Mouse (Mus musculus) stomach, embryonic 16.5 days (tissue): ENCODE results near the gene Prelp. TPM values are rescaled to one million over a fixed set of nuclear protein-coding genes. Genes with fewer than 3 reads are reported as not detected.

Experiments
- ATAC-seq: fragments of 200-750 bp; cut with Nextera tagmentation; 2 replicates; pipeline ENCODE4 v1.8.0; 2017; ENCODE audit warnings: moderate number of reproducible peaks, moderate TSS enrichment; ENCODE audit not compliant: insufficient read depth, low FRiP score
- H3K27ac ChIP-seq: fragments of 300-500 bp; sonication (generic); 2 replicates; pipeline ENCODE4 v1.5.1; 2014; ENCODE audit warnings: low read length
- H3K27me3 ChIP-seq: fragments of 300-500 bp; sonication (generic); 2 replicates; pipeline ENCODE4 v1.6.1; 2014; ENCODE audit warnings: low read length, control low read depth, mixed read lengths; ENCODE audit not compliant: control insufficient read depth, insufficient read depth
- H3K36me3 ChIP-seq: fragments of 300-500 bp; sonication (generic); 2 replicates; pipeline ENCODE4 v1.6.1; 2014; ENCODE audit warnings: low read length; ENCODE audit not compliant: control insufficient read depth, insufficient read depth
- H3K4me1 ChIP-seq: fragments of 300-500 bp; sonication (generic); 2 replicates; pipeline ENCODE4 v1.6.1; 2014; ENCODE audit warnings: low read length, control low read depth, mixed read lengths; ENCODE audit not compliant: control insufficient read depth, insufficient read depth
- H3K4me2 ChIP-seq: fragments of 300-500 bp; sonication (generic); 2 replicates; pipeline ENCODE4 v1.6.1; 2014; ENCODE audit warnings: low read depth, low read length, mixed read lengths
- H3K4me3 ChIP-seq: fragments of 300-500 bp; sonication (generic); replicated peaks from 2 replicates; pipeline ENCODE4 v1.5.1; 2014; ENCODE audit warnings: mild to moderate bottlenecking, low read length
- H3K9ac ChIP-seq: fragments of 300-500 bp; sonication (generic); 2 replicates; pipeline ENCODE4 v1.6.1; 2014; ENCODE audit warnings: low read length
- H3K9me3 ChIP-seq: fragments of 300-500 bp; sonication (generic); replicated peaks from 2 replicates; pipeline ENCODE4 v1.6.1; 2016; ENCODE audit warnings: low read length, control low read depth; ENCODE audit not compliant: control insufficient read depth
- WGBS: fragments of 180-500 bp; shearing (Covaris S2); extraction: QIAGEN DNeasy Blood & Tissue Kit; methylation state at CpG from one replicate; pipeline ENCODE4 v1.1.7; 2014; 5-methylcytosine and 5-hydroxymethylcytosine counted together
- polyA plus RNA-seq: library from polyadenylated mRNA; unstranded; fragments of >200 nt; fragmentation: Nextera tagmentation; extraction: Ambion mirVana; gene quantifications from 2 replicates; pipeline ENCODE4 v1.2.1, GENCODE M21; 2015

The Prelp gene
- polyA plus RNA-seq, 1 experiment from 2014 or later, result 3.5 TPM

GRCm38 (mm10) chr1:133961281-133962134 lies 40.3 kb upstream of the Prelp start:
- H3K4me1 ChIP-seq, result peaks cover 34% of the 10 kb centered on the region
- peak overlapping the region; percentile 62 for H3K27ac ChIP-seq
- H3K27me3 ChIP-seq, result no peaks in the 10 kb centered on the region
- ATAC-seq, result peak; percentile 81
- H3K9ac ChIP-seq, result peak overlapping the region; percentile 52; the same call in 1 of the 2 replicates
- 21% methylated on average over 18 of the region's 18 CpGs for WGBS
- H3K4me3 ChIP-seq, result no peak overlapping the region
- no peak overlapping the region for H3K4me2 ChIP-seq
- H3K36me3 ChIP-seq, result no peaks in the 10 kb centered on the region
- no peaks in the 10 kb centered on the region for H3K9me3 ChIP-seq

- no peak overlapping the region for H3K4me3 ChIP-seq
- H3K9me3 ChIP-seq, result no peaks in the 10 kb centered on the region
- H3K36me3 ChIP-seq, result no peaks in the 10 kb centered on the region
- H3K4me2 ChIP-seq, result no peak overlapping the region
- no peaks in the 10 kb centered on the region for H3K27me3 ChIP-seq
- peak; percentile 34; the same call in 1 of the 2 replicates for ATAC-seq
- 56% methylated on average over 5 of the region's 5 CpGs for WGBS
- H3K27ac ChIP-seq, result peak overlapping the region; percentile 65
- peaks cover 24% of the 10 kb centered on the region for H3K4me1 ChIP-seq
- H3K9ac ChIP-seq, result no peak overlapping the region
These were observed 38.3 kb upstream of the Prelp start for GRCm38 (mm10) chr1:133959521-133959920.

- H3K27ac ChIP-seq, result no peak overlapping the region
- peaks cover 11% of the 10 kb centered on the region for H3K4me1 ChIP-seq
- 50% methylated on average over 2 of the region's 2 CpGs for WGBS
- H3K9me3 ChIP-seq, result no peaks in the 10 kb centered on the region
- no peaks in the 10 kb centered on the region for H3K27me3 ChIP-seq
- no peak for ATAC-seq
- H3K36me3 ChIP-seq, result no peaks in the 10 kb centered on the region
- H3K4me3 ChIP-seq, result no peak overlapping the region
- no peak overlapping the region for H3K9ac ChIP-seq
- H3K4me2 ChIP-seq, result no peak overlapping the region
These were observed 32.8 kb upstream of the Prelp start for GRCm38 (mm10) chr1:133954009-133954408.

GRCm38 (mm10) chr1:133953261-133953742 lies 32.1 kb upstream of the Prelp start:
- Histone ChIP-seq H3K27me3 (no peaks in the 10 kb centered on the region), H3K27ac (no peak overlapping the region), H3K4me2 (no peak overlapping the region), H3K9me3 (no peaks in the 10 kb centered on the region), H3K9ac (no peak overlapping the region), H3K4me1 (peaks cover 10% of the 10 kb centered on the region), H3K4me3 (no peak overlapping the region), H3K36me3 (no peaks in the 10 kb centered on the region)
- no peak for ATAC-seq
- WGBS, result 53% methylated on average over 9 of the region's 9 CpGs

- WGBS, result 60% methylated on average over 6 of the region's 6 CpGs
- H3K36me3 ChIP-seq, result no peaks in the 10 kb centered on the region
These were observed 30.4 kb upstream of the Prelp start for GRCm38 (mm10) chr1:133951598-133951997.

GRCm38 (mm10) chr1:133950061-133950782 lies 29.0 kb upstream of the Prelp start:
- H3K27ac ChIP-seq, result no peak overlapping the region
- H3K36me3 ChIP-seq, result no peaks in the 10 kb centered on the region
- H3K9ac ChIP-seq, result no peak overlapping the region
- no peak overlapping the region for H3K4me3 ChIP-seq
- H3K4me1 ChIP-seq, result peaks cover 10% of the 10 kb centered on the region
- H3K9me3 ChIP-seq, result no peaks in the 10 kb centered on the region
- no peak overlapping the region for H3K4me2 ChIP-seq
- 37% methylated on average over 7 of the region's 7 CpGs for WGBS
- no peaks in the 10 kb centered on the region for H3K27me3 ChIP-seq
- peak; percentile 40; the same call in 1 of the 2 replicates for ATAC-seq

More at GRCm38 (mm10) chr1:133951598-133951997, 30.4 kb upstream of the Prelp start:
- H3K4me2 ChIP-seq, result no peak overlapping the region
- H3K27me3 ChIP-seq, result no peaks in the 10 kb centered on the region
- no peak overlapping the region for H3K27ac ChIP-seq
- peaks cover 10% of the 10 kb centered on the region for H3K4me1 ChIP-seq
- no peak overlapping the region for H3K4me3 ChIP-seq
- ATAC-seq, result no peak
- no peak overlapping the region for H3K9ac ChIP-seq
- no peaks in the 10 kb centered on the region for H3K9me3 ChIP-seq

- Histone ChIP-seq H3K4me1 (peaks cover 12% of the 10 kb centered on the region), H3K27me3 (no peaks in the 10 kb centered on the region), H3K36me3 (no peaks in the 10 kb centered on the region), H3K4me2 (no peak overlapping the region), H3K9me3 (no peaks in the 10 kb centered on the region), H3K4me3 (no peak overlapping the region), H3K9ac (no peak overlapping the region), H3K27ac (no peak overlapping the region)
- 86% methylated on average over 3 of the region's 3 CpGs for WGBS
- ATAC-seq, result no peak
These were observed 23.9 kb upstream of the Prelp start for GRCm38 (mm10) chr1:133945106-133945505.

- no peaks in the 10 kb centered on the region for H3K27me3 ChIP-seq
- no peak overlapping the region for H3K27ac ChIP-seq
- H3K4me1 ChIP-seq, result peaks cover 12% of the 10 kb centered on the region; the same call in 1 of the 2 replicates
- no peak for ATAC-seq
- no peak overlapping the region for H3K4me3 ChIP-seq
- no peak overlapping the region for H3K9ac ChIP-seq
- no peaks in the 10 kb centered on the region for H3K9me3 ChIP-seq
- H3K4me2 ChIP-seq, result no peak overlapping the region
- H3K36me3 ChIP-seq, result no peaks in the 10 kb centered on the region
- 82% methylated on average over 3 of the region's 3 CpGs for WGBS
These were observed 20.7 kb upstream of the Prelp start for GRCm38 (mm10) chr1:133941904-133942303.
